Mouse (Mus musculus) heart, embryonic 16.5 days (tissue): ENCODE data around the gene Olfr1555-ps1. TPM values are rescaled to one million over a fixed set of nuclear protein-coding genes. Genes with fewer than 3 reads are reported as not detected.

Source experiments
- ATAC-seq: fragments of 200-750 bp; cut with Nextera tagmentation; replicated peaks from 2 replicates; pipeline ENCODE4 v1.8.0; 2017; ENCODE audit warnings: moderate number of reproducible peaks; ENCODE audit not compliant: insufficient read depth, low FRiP score; ENCODE audit errors: extremely low read depth
- H3K27ac ChIP-seq: fragments of 300-500 bp; sonication (generic); 2 replicates; pipeline ENCODE4 v1.5.1; 2014; ENCODE audit warnings: mild to moderate bottlenecking, low read length, control low read depth, moderate library complexity
- H3K27me3 ChIP-seq: fragments of 300-500 bp; sonication (generic); 2 replicates; pipeline ENCODE4 v1.6.1; 2014; ENCODE audit warnings: low read length, mixed read lengths; ENCODE audit not compliant: control insufficient read depth, insufficient read depth
- H3K36me3 ChIP-seq: fragments of 300-500 bp; sonication (generic); 2 replicates; pipeline ENCODE4 v1.6.1; 2014; ENCODE audit not compliant: control insufficient read depth, insufficient read depth
- H3K4me1 ChIP-seq: fragments of 300-500 bp; sonication (generic); 2 replicates; pipeline ENCODE4 v1.6.1; 2014; ENCODE audit warnings: low read length, mixed read lengths; ENCODE audit not compliant: control insufficient read depth, insufficient read depth
- H3K4me2 ChIP-seq: fragments of 300-500 bp; sonication (generic); 2 replicates; pipeline ENCODE4 v1.6.1; 2014; ENCODE audit warnings: low read depth, mild to moderate bottlenecking, control low read depth, low read length
- H3K4me3 ChIP-seq: fragments of 300-500 bp; sonication (generic); 2 replicates; pipeline ENCODE4 v1.5.1; 2014; ENCODE audit warnings: mild to moderate bottlenecking, control low read depth, low read length
- H3K9ac ChIP-seq: fragments of 300-500 bp; sonication (generic); 2 replicates; pipeline ENCODE4 v1.6.1; 2014; ENCODE audit warnings: low read length, control low read depth
- H3K9me3 ChIP-seq: fragments of 300-500 bp; sonication (generic); replicated peaks from 2 replicates; pipeline ENCODE4 v1.6.1; 2016; ENCODE audit warnings: low read length; ENCODE audit not compliant: control insufficient read depth
- WGBS: fragments of 180-500 bp; shearing (Covaris S2); extraction: QIAGEN DNeasy Blood & Tissue Kit; methylation state at CpG from one replicate; pipeline ENCODE4 v1.1.7; 2014; 5-methylcytosine and 5-hydroxymethylcytosine counted together
- polyA plus RNA-seq: library from polyadenylated mRNA; unstranded; fragments of >200 nt; fragmentation: Nextera tagmentation; extraction: Ambion mirVana; gene quantifications from 2 replicates; pipeline ENCODE4 v1.2.1, GENCODE M21; 2015

The Olfr1555-ps1 gene
- polyA plus RNA-seq, 1 experiment from 2014 or later = not detected

GRCm38 (mm10) chr19:12115797-12116196 lies 54.1 kb downstream of the Olfr1555-ps1 start, which contains the start of gene Olfr1428:
Gene Olfr1428 (minus strand): TSS chr19:12115897.
- 62% methylated on average over 1 of the region's 1 CpGs for WGBS
- Histone ChIP-seq H3K9ac (no peak within 1 kb of the TSS), H3K4me1 (no peaks in the 10 kb centered on the region), H3K4me2 (no peak within 1 kb of the TSS), H3K27me3 (no peaks in the 10 kb centered on the region), H3K4me3 (no peak within 1 kb of the TSS), H3K27ac (no peak within 1 kb of the TSS), H3K36me3 (no peaks in the 10 kb centered on the region), H3K9me3 (no peaks in the 10 kb centered on the region)
- no peak for ATAC-seq

Other genes with a start within 250 kb of the Olfr1555-ps1 start
- 4.4 TPM in 2 replicates for gene Osbp, start 204.2 kb downstream of the Olfr1555-ps1 start, polyA plus RNA-seq
- not detected in 2 replicates for gene Olfr1423, start 128.8 kb downstream of the Olfr1555-ps1 start, polyA plus RNA-seq
- not detected in 2 replicates for gene Olfr1424, start 107.4 kb downstream of the Olfr1555-ps1 start, polyA plus RNA-seq
- not detected in 2 replicates for gene Olfr1425, start 92.4 kb downstream of the Olfr1555-ps1 start, polyA plus RNA-seq
- gene Olfr1426, start 78.1 kb downstream of the Olfr1555-ps1 start, polyA plus RNA-seq = not detected in 2 replicates
- gene Olfr1427, start 66.8 kb downstream of the Olfr1555-ps1 start, polyA plus RNA-seq = not detected in 2 replicates
- not detected in 2 replicates for gene Olfr1428, start 54.2 kb downstream of the Olfr1555-ps1 start, polyA plus RNA-seq
- not detected in 2 replicates for gene Olfr76, start 46.9 kb downstream of the Olfr1555-ps1 start, polyA plus RNA-seq
- not detected in 2 replicates for gene Olfr1431, start 30.5 kb upstream of the Olfr1555-ps1 start, polyA plus RNA-seq
- not detected in 2 replicates for gene Olfr1432, start 62.5 kb upstream of the Olfr1555-ps1 start, polyA plus RNA-seq
- not detected in 2 replicates for gene Olfr262, start 71.5 kb upstream of the Olfr1555-ps1 start, polyA plus RNA-seq
- not detected in 2 replicates for gene Olfr235, start 90.9 kb upstream of the Olfr1555-ps1 start, polyA plus RNA-seq
- not detected in 2 replicates for gene Olfr1434, start 109.7 kb upstream of the Olfr1555-ps1 start, polyA plus RNA-seq
- gene Olfr1436, start 129.0 kb upstream of the Olfr1555-ps1 start, polyA plus RNA-seq = not detected in 2 replicates
- not detected in 2 replicates for gene Olfr1437, start 155.0 kb upstream of the Olfr1555-ps1 start, polyA plus RNA-seq
- not detected in 2 replicates for gene Olfr1438-ps1, start 165.8 kb upstream of the Olfr1555-ps1 start, polyA plus RNA-seq
- gene Olfr1440, start 217.2 kb upstream of the Olfr1555-ps1 start, polyA plus RNA-seq = not detected in 2 replicates
- not detected in 2 replicates for gene Olfr1441, start 247.3 kb upstream of the Olfr1555-ps1 start, polyA plus RNA-seq